Mouse (Mus musculus): ENCODE measurements around the gene Snx9.
A peak's percentile ranks its signal among the peaks of the same experiment; 100 is the strongest.

Gene Snx9

DNA sequence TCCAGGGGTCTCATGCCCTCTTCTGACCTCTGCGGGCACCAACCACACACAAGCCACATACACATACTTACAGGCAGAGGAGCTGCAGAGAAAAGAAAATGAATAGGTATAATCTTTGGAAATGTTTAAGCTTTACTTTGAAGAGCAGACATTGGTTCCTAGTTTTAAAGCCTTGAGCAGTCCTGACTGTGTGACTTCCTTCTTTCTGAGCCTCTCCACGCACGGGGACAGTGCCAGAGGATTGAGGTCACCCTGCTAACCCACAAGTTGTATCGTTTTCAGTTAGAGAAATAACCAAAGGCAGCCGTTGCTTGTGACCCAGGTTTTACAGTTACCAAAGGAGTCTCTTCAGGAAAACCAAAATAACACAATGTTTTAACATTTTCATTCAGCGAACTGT lies 87.9 kb downstream of the Snx9 start:
- DNase-seq (ENCODE audit: low spot score in 2 of 2) = no peak

GRCm38 (mm10) chr17:5932161-5932560 lies 91.0 kb downstream of the Snx9 start:
- DNase-seq (ENCODE audit: low spot score in 2 of 2) = no peak

- peak; percentile 45 to 53 for DNase-seq (ENCODE audit: low spot score in 2 of 2)
Measured at GRCm38 (mm10) chr17:5934554-5935324, 93.6 kb downstream of the Snx9 start.

DNA sequence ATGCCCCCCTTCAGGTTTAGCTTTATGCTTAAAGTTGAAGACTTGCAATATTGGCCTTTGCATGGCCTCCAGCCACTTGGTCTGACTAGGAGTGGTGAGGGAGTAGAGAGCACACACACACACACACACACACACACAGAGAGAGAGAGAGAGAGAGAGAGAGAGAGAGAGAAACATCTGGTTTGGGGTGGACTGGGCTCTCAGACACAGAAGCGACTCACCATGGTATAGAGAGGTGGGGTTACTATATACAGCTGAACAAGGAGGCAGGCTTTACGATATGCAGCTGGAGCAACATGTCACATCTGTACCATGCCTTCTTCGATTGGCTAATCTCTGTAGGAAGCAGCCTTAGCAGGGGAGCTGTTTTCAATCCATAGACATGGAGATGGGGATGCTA lies 94.6 kb downstream of the Snx9 start:
- DNase-seq (ENCODE audit: low spot score in 2 of 2) = no peak

DNA sequence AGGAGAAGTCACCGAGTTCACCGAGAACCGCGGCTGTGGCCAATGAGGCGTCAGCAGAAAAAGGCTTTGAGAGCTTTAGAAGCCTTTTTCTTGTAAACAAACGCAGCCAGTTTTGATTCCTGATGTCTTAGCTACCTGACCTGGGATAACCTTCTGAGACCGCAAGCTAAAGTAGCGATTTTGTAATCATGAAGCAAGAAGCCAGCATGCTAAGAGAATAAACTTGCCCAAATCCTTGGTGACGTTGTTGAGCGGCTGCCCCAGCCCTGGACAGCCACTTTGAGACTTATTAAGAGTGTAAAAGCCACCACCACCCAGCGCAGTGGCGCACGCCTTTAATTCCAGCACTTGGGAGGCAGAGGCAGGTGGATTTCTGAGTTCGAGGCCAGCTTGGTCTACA lies 95.1 kb downstream of the Snx9 start:
- no peak for DNase-seq (ENCODE audit: low spot score in 2 of 2)

DNA sequence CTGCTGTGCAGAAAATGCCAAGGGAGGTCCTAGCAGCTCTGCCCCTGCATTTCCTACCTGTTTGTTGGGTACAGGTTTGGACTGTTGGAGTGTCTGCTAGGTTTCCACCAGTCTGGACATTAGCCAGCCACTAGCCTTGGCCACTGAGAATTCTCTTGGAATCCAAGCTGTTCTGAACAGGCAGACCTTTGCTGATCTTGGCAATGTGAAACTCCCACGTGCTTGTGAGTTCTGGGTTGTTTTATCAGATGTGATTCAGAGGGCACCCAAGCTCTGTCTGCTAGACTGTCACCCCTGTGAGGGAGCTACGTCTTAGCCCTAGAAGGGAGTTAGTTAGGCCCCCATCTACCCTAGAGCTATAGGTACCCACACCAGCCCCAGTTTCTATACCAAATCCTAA lies 96.3 kb downstream of the Snx9 start:
- no peak for DNase-seq (ENCODE audit: low spot score in 2 of 2)

GRCm38 (mm10) chr17:5939871-5940270 lies 98.7 kb downstream of the Snx9 start:
- no peak for DNase-seq (ENCODE audit: low spot score in 2 of 2)

- peak; percentile 53 to 63 for DNase-seq (ENCODE audit: low spot score in 2 of 2)
Measured at GRCm38 (mm10) chr17:5940792-5941191, 99.7 kb downstream of the Snx9 start.

DNA sequence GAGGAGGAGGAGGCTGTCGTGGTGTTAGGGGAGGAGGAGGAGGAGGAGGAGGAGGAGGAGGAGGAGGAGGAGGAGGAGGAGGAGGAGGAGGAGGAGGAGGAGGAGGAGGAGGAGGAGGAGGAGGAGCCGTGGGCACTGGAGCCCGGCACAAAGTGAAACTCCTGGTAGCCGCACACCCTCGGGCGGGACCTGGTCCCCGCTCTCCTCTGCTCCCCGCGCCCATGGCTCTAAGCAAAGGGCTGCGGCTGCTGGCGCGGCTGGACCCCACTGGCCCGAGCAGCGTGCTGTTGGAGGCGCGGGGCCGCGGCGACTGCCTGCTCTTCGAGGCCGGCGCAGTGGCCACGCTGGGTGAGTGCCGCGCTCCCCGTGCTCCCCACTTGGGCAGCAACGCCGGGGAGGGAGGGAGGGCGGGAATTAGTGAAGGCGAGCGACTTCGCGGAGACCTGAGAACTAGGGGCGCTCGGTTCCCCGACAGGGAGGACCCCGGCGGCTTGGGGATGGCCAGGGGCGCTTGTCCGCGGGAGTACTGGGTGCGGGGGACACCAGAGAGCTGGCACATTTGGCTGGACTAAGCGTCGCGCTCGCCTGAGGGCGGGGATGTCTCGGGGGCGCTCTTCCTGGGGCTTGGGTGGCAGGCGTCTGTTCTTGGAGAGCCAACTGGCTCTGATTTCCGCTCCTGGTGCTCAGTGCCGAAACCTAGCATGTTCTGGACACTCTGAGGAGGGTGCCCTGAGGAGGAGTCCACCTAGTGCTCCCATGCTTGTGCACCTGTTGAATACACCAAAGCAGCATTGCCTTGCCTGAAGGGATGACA lies 100.3 kb downstream of the Snx9 start, which contains the start of gene Synj2:
Gene Synj2 (plus strand): TSS at position 51 of the 814 bp plus-strand sequence.
- DNase-seq (ENCODE audit: low spot score in 2 of 2) = no peak

DNA sequence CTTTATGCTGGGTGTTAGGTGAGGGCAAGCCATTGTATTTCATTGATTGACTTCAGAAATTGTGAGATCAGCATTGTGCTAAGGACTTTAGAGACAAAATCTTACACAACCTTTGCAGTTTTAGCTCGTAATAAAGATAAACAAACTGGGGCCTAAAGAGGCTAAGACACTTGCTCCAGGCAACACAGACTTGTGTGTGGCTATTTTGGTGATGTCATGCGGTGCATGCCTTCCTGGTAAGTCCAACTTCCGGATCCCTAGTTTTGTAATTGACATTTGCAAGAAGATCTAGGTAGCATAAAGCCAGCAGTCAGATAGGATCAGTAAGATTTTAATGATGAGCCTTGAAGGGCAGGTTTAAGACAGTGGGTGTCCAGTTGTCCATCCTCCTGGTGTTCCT lies 101.0 kb downstream of the Snx9 start:
- no peak for DNase-seq (ENCODE audit: low spot score in 2 of 2)

DNA sequence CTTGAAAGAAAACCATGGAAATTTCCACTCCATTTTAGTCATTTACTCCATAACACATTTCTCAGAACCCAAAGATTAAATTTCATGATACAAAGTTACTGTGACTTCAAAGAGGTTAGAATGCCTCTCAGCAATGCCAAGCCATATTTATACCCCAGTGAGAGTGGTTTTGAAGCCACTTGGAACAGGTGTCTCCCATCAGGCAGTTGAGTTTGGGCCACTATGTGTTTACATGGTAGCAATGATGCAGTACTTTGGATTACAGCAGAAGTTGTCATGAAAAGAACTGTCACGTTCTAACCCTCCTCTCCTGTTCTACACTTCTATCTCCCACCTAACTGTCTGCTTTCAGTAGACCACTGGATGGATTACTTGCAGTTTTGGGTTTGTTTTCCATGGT lies 101.9 kb downstream of the Snx9 start:
- no peak for DNase-seq (ENCODE audit: low spot score in 2 of 2)

- DNase-seq (ENCODE audit: low spot score in 2 of 2) = no peak
Measured at GRCm38 (mm10) chr17:5947039-5947438, 105.9 kb downstream of the Snx9 start.

- no peak for DNase-seq (ENCODE audit: low spot score in 2 of 2)
Measured at GRCm38 (mm10) chr17:5952455-5952854, 111.3 kb downstream of the Snx9 start.

- no peak for DNase-seq (ENCODE audit: low spot score in 2 of 2)
Measured at GRCm38 (mm10) chr17:5956350-5957000, 115.3 kb downstream of the Snx9 start.

GRCm38 (mm10) chr17:5957097-5957496 lies 116.0 kb downstream of the Snx9 start:
- DNase-seq (ENCODE audit: low spot score in 2 of 2) = no peak

- no peak for DNase-seq (ENCODE audit: low spot score in 2 of 2)
Measured at GRCm38 (mm10) chr17:5958229-5958628, 117.1 kb downstream of the Snx9 start.

DNA sequence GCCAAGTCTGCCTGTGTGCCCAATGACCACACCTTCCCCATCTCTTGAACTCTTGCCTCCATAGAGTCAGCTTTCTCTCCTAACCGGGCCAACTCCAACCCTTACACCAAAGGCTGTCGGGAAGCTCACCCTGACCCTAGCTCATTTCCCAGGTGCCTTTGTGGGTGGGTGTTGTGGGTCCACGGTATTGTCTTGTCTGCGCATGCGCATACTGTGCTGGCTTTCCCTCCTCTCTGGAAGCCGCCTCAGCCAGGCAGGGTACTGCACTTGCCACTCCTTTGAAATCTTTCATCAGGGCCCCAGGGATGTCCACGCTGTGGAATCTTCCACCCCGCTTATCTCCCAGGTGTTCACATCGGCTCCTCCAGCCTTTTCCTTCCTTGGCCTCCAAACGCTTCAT lies 117.5 kb downstream of the Snx9 start:
- DNase-seq (ENCODE audit: low spot score in 2 of 2) = no peak

GRCm38 (mm10) chr17:5959096-5959495 lies 118.0 kb downstream of the Snx9 start:
- no peak for DNase-seq (ENCODE audit: low spot score in 2 of 2)

DNA sequence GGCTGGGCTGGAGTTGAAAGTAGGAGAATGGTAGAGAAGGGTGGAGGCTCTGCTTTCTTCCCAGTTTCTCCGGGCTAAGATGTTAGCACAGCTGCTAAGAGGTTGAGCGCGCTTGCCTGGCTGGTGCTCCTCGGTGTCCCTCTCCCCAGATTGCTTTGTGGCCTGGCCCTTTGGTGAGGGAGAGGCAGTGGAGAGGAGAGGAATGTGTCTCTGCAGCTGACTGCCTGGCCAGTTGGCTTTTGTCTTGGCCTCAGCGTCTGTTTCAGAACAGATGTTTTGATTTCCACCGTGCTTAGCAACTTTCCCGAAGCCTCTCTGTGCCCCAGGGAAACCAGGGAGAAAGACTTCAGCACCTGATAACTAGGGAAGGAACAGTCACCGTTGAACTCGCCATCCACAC lies 118.7 kb downstream of the Snx9 start:
- no peak for DNase-seq (ENCODE audit: low spot score in 2 of 2)

GRCm38 (mm10) chr17:5963766-5964165 lies 122.6 kb downstream of the Snx9 start:
- DNase-seq (ENCODE audit: low spot score in 2 of 2) = no peak

GRCm38 (mm10) chr17:5965084-5965781 lies 124.1 kb downstream of the Snx9 start:
- no peak for DNase-seq (ENCODE audit: low spot score in 2 of 2)

DNA sequence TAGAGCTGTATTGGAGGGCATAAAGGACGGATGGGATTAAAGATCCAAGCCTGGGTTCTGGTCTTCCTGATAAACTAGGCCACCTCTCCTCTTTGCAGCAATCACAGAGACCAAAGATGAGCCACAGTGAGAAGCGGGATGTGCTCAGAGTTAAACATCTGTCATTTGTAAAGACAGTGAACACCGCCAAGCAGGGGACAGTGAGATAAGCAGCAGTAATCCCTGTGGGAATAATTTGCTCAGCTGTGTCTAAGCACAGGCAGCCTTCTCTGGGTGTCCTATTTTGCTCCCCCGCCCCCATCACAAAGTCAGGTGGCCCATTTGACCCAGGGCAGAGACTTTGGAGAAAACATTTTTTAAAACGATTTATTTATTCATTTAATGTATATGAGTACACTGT lies 125.6 kb downstream of the Snx9 start:
- DNase-seq (ENCODE audit: low spot score in 2 of 2) = no peak
